Mouse (Mus musculus) inflammation-experienced regulatory T-cells, adult 6 months (primary cell): ENCODE measurements around the gene Hspa2. TPM values are rescaled to one million over a fixed set of nuclear protein-coding genes. Genes with fewer than 3 reads are reported as not detected.

Source experiments
- ATAC-seq: one replicate; pipeline ENCODE4 v1.8.0; 2017
- polyA plus RNA-seq, 3 experiments: library from polyadenylated mRNA; unstranded; fragments of 100-300 nt; shearing (Covaris generic); gene quantifications; one replicate each; pipeline ENCODE4 v1.2.1; 2017

Gene Hspa2
- 1 to 10 TPM; 2.6 to 5.7 (median 3.4) TPM for polyA plus RNA-seq

DNA sequence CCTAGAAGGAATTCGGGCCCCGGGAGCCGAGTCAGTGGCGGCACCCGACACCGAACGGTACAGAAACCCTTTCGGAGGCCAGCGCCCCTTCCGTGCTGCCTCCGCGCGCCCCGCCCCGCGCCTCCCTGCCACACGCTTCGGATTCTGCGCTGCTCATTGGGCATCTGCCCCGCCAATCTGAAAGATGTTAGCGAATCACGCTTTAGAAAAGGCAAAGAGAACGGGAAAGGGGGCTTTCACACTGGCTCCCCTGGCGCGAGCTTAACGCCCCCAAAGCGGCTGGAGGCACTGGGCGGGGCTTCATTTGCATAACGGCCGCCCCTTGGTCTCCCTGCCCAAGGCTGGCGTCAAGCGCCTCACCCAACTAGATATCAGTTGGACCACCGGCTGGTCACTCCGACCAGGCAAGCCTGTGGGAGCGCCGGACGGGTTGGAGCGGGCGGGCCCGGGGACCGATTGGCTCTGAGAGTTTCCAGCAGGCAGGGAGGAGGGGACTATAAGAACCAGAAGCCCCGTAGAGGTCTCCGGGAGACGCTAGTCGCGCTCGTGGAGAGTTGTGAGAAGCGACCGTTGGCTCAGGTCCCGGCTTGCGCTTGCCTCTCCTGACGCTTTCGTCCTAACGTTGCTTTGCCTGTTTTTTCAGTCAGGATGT lies at the start of gene Hspa2:
Gene Hspa2 (plus strand): TSS at position 291 of the 652 bp plus-strand sequence.
- ATAC-seq, result peak; percentile 88

DNA sequence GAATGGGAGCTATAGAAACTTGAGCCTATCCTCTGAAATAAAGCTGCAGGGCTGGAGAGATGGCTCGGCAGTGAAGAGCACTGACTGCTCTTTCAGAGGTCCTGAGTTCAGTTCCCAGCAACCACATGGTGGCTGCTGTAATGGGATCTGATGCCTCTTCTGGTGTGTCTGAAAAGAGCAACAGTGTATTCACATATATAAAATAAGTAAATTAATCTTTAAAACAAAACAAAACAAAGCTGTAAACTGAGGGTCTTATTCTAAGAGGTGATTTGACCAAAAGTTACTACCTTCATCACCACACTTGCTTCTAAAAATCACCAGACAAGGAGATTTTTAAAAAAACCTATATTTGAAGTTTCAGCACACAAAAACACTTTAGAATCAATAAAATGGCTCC lies 43.1 kb upstream of the Hspa2 start:
- ATAC-seq, result no peak

GRCm38 (mm10) chr12:76361405-76362302 lies 42.3 kb upstream of the Hspa2 start:
- ATAC-seq, result peak; percentile 67

- ATAC-seq, result peak; percentile 75
Measured at GRCm38 (mm10) chr12:76362303-76362676, 41.7 kb upstream of the Hspa2 start.

DNA sequence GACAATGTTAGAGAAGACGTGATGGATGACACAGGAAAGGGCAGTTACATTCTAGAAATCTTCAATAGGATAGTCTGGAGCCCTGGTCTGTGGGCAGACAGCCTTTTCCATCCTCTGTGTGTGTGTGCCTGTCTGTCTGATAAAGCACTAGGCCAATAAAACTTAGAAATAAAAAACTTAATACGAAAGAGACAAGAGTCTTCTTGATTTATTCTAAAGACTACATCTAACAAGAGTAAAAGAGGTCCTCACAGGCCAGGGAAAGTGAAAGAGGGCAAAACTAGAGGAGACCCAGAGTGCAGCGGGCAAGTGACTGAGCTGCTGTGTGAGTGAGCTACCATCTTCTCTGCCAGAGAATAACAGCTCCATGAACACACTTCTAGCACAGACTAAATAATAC lies 37.7 kb upstream of the Hspa2 start:
- ATAC-seq, result no peak

- ATAC-seq, result peak; percentile 38
Measured at GRCm38 (mm10) chr12:76367096-76367995, 36.6 kb upstream of the Hspa2 start.

DNA sequence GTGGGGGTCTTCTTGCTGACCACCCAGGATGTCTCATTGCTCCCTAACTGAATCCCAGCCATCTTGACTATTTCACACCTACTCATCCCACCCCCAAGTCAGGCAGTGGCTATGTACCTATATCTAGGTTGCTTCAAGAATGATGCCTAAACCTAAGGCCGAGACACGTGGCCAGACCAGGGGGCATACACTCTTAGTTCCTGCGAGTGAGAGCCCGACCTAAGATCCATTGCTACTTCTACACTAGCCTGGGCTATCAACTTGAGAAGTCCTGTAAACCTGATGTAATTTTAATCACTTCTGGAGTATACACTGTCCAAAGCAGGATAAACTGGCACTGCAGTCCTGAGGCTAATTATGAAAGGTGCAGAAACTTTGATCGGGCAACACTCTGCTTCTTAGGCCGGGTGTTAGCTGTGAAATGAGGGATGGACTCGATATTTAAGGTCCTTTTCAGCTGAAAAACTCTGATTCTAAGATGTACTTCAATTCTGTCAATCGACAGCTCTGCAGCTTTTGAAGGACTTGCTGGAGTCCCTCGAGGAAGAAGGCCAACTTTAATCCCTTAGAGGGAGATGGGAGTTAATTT lies 35.7 kb upstream of the Hspa2 start:
- no peak for ATAC-seq

GRCm38 (mm10) chr12:76368790-76369205 lies 35.2 kb upstream of the Hspa2 start:
- no peak for ATAC-seq

GRCm38 (mm10) chr12:76369206-76369977 lies 34.6 kb upstream of the Hspa2 start, which contains the start of gene Zbtb25:
Zbtb25 (minus strand) TSS chr12:76369602.
- peak; percentile 36 for ATAC-seq

DNA sequence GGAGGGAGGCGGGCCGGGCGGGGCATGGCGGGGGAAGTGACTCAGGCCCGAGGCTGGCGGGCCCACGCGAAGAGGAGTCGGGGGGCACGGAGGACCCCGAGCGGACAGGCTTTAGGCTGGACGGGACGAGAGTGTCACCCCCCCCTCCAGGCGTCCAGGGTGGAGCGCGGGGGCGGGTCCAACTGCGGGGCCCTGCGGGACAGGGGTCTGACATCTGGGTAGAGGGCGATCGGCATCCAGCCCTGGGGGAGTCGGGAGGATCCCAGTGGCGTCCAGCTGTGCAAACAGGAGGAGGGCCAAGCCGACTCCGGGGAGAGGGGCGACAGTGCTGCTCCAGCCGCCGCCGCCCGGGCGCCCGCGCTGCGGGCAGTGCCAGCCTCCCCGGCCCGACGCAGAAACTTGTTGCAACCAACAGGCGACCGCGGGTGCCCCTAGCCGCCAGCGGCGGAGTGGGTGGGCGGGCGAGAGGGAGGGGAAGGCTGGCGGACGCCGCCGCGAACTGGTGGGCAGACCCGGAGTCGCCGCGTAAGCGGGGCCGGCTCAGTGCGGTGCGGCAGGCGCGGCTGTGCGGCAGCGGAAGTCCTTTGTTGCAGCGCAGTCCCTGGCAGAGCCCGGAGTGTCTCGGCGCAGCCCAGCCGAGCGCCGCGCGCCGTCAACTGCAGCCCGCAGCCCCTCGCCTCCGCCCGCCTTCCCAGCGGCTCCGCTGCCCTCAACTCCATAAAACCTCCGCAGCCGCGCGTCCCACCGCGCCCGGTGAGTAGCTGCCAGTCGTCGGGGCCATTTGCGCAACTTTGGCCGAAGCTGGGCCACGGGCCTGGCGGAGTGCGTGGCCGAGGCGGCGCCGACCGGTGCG lies 33.8 kb upstream of the Hspa2 start, which contains the start of gene Zbtb1:
Gene Zbtb1 (plus strand): TSS at position 289 of the 853 bp plus-strand sequence.
- peak; percentile 24 for ATAC-seq

- ATAC-seq, result peak; percentile 16
Measured at GRCm38 (mm10) chr12:76370831-76371571, 33.0 kb upstream of the Hspa2 start.

- ATAC-seq, result no peak
Measured at GRCm38 (mm10) chr12:76372046-76372445, 31.9 kb upstream of the Hspa2 start.

DNA sequence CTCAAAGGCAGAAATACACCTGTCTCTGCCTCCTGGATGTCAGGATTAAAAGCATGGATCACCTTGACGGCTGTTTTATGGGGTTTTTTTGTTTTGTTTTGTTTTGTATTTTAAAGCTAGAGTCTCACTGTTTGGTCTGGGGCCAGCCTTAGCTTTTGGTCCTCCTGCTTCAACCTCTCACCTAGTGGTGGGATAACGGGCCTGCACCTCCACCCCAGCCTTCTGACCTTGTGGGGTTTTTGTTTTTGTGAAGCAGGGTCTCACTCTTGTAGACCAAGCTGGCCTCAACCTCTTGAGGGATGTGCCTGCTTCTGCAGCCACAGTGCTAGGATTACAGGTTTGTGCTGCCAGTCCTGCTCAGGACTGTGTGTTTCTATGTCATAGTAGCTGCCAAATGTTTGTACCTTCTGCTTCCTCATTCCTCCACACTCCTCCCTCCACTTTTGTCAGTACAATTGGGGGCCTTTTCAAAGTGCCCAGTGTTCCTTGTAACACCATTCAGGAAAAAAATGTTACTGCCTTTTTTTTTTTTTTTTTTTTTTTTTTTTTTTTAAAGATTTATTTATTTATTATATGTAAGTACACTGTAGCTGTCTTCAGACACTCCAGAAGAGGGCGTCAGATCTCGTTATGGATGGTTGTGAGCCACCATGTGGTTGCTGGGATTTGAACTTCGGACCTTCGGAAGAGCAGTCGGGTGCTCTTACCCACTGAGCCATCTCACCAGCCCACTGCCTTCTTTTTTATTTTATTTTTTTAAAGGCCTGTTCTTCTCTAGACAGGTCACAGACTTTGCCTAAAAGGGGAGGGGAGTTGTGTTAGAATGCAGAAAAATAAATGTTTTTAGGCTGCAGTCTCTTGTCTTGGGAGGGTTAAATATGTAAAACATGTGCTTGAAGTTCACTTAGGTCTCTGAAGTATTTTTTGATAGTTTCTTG lies 30.8 kb upstream of the Hspa2 start:
- no peak for ATAC-seq

DNA sequence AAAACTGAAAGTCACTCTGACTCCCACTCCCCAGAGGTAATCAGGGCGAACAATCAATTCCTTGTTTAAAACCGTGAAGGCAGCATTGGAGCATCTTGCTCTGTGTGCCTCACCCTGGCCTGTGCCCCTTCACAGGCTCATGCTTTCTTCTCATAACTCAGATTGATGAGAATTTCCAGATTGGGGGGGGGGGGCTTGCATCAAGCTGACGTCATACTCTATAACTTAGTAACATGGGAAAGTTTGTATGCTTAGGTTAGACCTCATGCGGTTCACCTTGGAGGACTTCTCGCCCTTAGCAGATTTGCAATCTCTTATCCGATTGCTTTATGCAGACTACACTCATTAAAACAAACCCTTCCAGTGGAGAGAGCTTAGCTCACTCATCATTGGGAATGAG lies 30.0 kb upstream of the Hspa2 start:
- peak; percentile 1 for ATAC-seq

- ATAC-seq, result no peak
Measured at GRCm38 (mm10) chr12:76374911-76375310, 29.1 kb upstream of the Hspa2 start.

- peak; percentile 52 for ATAC-seq
Measured at GRCm38 (mm10) chr12:76375506-76375905, 28.5 kb upstream of the Hspa2 start.

GRCm38 (mm10) chr12:76376649-76377048 lies 27.3 kb upstream of the Hspa2 start:
- peak; percentile 65 for ATAC-seq

- ATAC-seq, result no peak
Measured at GRCm38 (mm10) chr12:76377059-76377458, 26.9 kb upstream of the Hspa2 start.
